Mouse (Mus musculus): ENCODE measurements around the gene Cdyl. TPM values are rescaled to one million over a fixed set of nuclear protein-coding genes. Genes with fewer than 3 reads are reported as not detected.

Cdyl gene
- total RNA-seq, 2 experiments from 2014 or later: 8.8 to 17.6 TPM

Other genes starting within 250 kb of the Cdyl start
- 10 to 100 TPM; 10.8 to 13.5 TPM for gene Rpp40, start 246.5 kb downstream of the Cdyl start, total RNA-seq (2021)